Mouse (Mus musculus) heart, adult 2 months (tissue): ENCODE measurements around the gene Psmd9. TPM values are rescaled to one million over a fixed set of nuclear protein-coding genes. Genes with fewer than 3 reads are reported as not detected.
A peak's percentile ranks its signal among the peaks of the same experiment; 100 is the strongest.

Source experiments
- DNase-seq, 2 experiments: peaks; one replicate each; pipeline ENCODE4 v3.0.0; 2021
- H3K27ac ChIP-seq: fragments of 200-600 bp; 2 replicates; pipeline ENCODE4 v1.8.1; 2022
- H3K27me3 ChIP-seq: fragments of 200-500 bp; 2 replicates; pipeline ENCODE4 v1.6.1; 2012; ENCODE audit warnings: mild to moderate bottlenecking, low read length, inconsistent platforms, mixed read lengths; ENCODE audit not compliant: control insufficient read depth, insufficient read depth
- H3K36me3 ChIP-seq: fragments of 200-500 bp; 2 replicates; pipeline ENCODE4 v1.6.1; 2012; ENCODE audit warnings: low read length, inconsistent platforms; ENCODE audit not compliant: control insufficient read depth, insufficient read depth
- H3K4me1 ChIP-seq: fragments of 200-500 bp; 2 replicates; pipeline ENCODE4 v1.6.1; 2011; ENCODE audit warnings: low read length; ENCODE audit not compliant: control insufficient read depth, insufficient read depth
- H3K4me3 ChIP-seq: fragments of 200-600 bp; 2 replicates; pipeline ENCODE4 v1.8.1; 2022
- H3K79me2 ChIP-seq: fragments of 200-500 bp; replicated peaks from 2 replicates; pipeline ENCODE4 v1.6.1; 2012; ENCODE audit warnings: mild to moderate bottlenecking, inconsistent platforms, low read length, moderate library complexity, mixed read lengths; ENCODE audit not compliant: control insufficient read depth, insufficient read depth
- H3K9ac ChIP-seq: fragments of 200-500 bp; 2 replicates; pipeline ENCODE4 v1.6.1; 2012; ENCODE audit warnings: low read depth, mild to moderate bottlenecking, control low read depth, inconsistent platforms, low read length, mixed read lengths
- CTCF ChIP-seq: fragments of 200-600 bp; IDR thresholded peaks from 2 replicates; pipeline ENCODE4 v1.8.1; 2022; ENCODE audit warnings: antibody characterized with exemption, mild to moderate bottlenecking, moderate library complexity
- EP300 ChIP-seq: fragments of 200-500 bp; IDR thresholded peaks from 2 replicates; pipeline ENCODE4 v1.6.1; 2011; ENCODE audit warnings: low read depth, low read length, control low read depth; ENCODE audit not compliant: insufficient read depth
- POLR2A ChIP-seq: fragments of 200-500 bp; IDR thresholded peaks from 2 replicates; pipeline ENCODE4 v1.6.1; 2011; ENCODE audit warnings: mild to moderate bottlenecking, low read depth, low read length, control low read depth; ENCODE audit not compliant: insufficient read depth
- WGBS: fragments of 180-500 bp; shearing (Covaris S2); methylation state at CpG from one replicate; pipeline ENCODE4 v1.1.7; 2018; 5-methylcytosine and 5-hydroxymethylcytosine counted together
- intact Hi-C: fragments of 180-260 bp; cut with DNase I; formaldehyde crosslinking; loops from one replicate; pipeline ENCODE4 v1.15.1; 2025
- polyA plus RNA-seq: library from polyadenylated mRNA; depleted of rRNA; stranded (reverse); fragments of >200 nt; gene quantifications from 2 replicates; pipeline ENCODE4 v1.2.3, GENCODE M21; 2012
- total RNA-seq, 2 experiments: library from RNA; stranded (reverse); gene quantifications; 2 replicates each; pipeline ENCODE4 v1.2.3; 2021

Gene Psmd9
- total and polyA plus RNA-seq, 3 experiments = 13.3 to 16.4 (median 14.8) TPM

GRCm38 (mm10) chr5:123232180-123232579 lies 63.0 kb downstream of the Psmd9 start:
- Histone ChIP-seq H3K9ac (no peak overlapping the region), H3K4me3 (no peak overlapping the region), H3K79me2 (peaks cover 1% of the 10 kb centered on the region), H3K27ac (no peak overlapping the region), H3K27me3 (no peaks in the 10 kb centered on the region), H3K36me3 (no peaks in the 10 kb centered on the region), H3K4me1 (peaks cover 2% of the 10 kb centered on the region)
- no peak for DNase-seq
- intact Hi-C loops = no loop called here
- TF ChIP-seq EP300 (no peak), POLR2A (no peak), CTCF (no peak)
- 78% methylated on average over 2 of the region's 2 CpGs for WGBS

GRCm38 (mm10) chr5:123235731-123236130 lies 66.5 kb downstream of the Psmd9 start:
- H3K36me3 ChIP-seq = no peaks in the 10 kb centered on the region
- H3K79me2 ChIP-seq = no peaks in the 10 kb centered on the region; the same call in 1 of the 2 replicates
- 37% methylated on average over 2 of the region's 2 CpGs for WGBS
- H3K27ac ChIP-seq = no peak overlapping the region
- DNase-seq = no peak
- intact Hi-C loops = no loop called here
- TF ChIP-seq CTCF (peak; percentile 61), EP300 (no peak), POLR2A (no peak)
- H3K4me1 ChIP-seq = no peaks in the 10 kb centered on the region
- H3K4me3 ChIP-seq = no peak overlapping the region
- H3K27me3 ChIP-seq = no peaks in the 10 kb centered on the region
- no peak overlapping the region for H3K9ac ChIP-seq

- H3K4me3 ChIP-seq = no peak overlapping the region
- H3K27ac ChIP-seq = no peak overlapping the region
- DNase-seq = no peak
- no peak overlapping the region for H3K9ac ChIP-seq
- TF ChIP-seq CTCF (no peak), EP300 (no peak), POLR2A (no peak)
- intact Hi-C loops = no loop called here
- H3K27me3 ChIP-seq = no peaks in the 10 kb centered on the region
- no peaks in the 10 kb centered on the region for H3K36me3 ChIP-seq
- WGBS = 89% methylated on average over 9 of the region's 9 CpGs
- H3K4me1 ChIP-seq = no peaks in the 10 kb centered on the region
- no peaks in the 10 kb centered on the region for H3K79me2 ChIP-seq
These were observed 67.2 kb downstream of the Psmd9 start for GRCm38 (mm10) chr5:123236426-123236825.

GRCm38 (mm10) chr5:123239501-123239900 lies 70.3 kb downstream of the Psmd9 start:
- Histone ChIP-seq H3K4me3 (no peak overlapping the region), H3K27me3 (no peaks in the 10 kb centered on the region), H3K4me1 (no peaks in the 10 kb centered on the region), H3K79me2 (no peaks in the 10 kb centered on the region), H3K27ac (no peak overlapping the region), H3K36me3 (no peaks in the 10 kb centered on the region), H3K9ac (no peak overlapping the region)
- intact Hi-C loops = no loop called here
- TF ChIP-seq POLR2A (no peak), EP300 (no peak), CTCF (no peak)
- peak; percentile 61 to 66 for DNase-seq
- WGBS = 90% methylated on average over 11 of the region's 11 CpGs

GRCm38 (mm10) chr5:123245518-123245917 lies 76.3 kb downstream of the Psmd9 start:
- H3K27ac ChIP-seq = no peak overlapping the region
- no peak overlapping the region for H3K9ac ChIP-seq
- H3K27me3 ChIP-seq = no peaks in the 10 kb centered on the region
- peak in 1 of 2 experiments; percentile 39 for DNase-seq
- TF ChIP-seq CTCF = peak; percentile 75
- TF ChIP-seq POLR2A = no peak
- TF ChIP-seq EP300 = no peak
- no peaks in the 10 kb centered on the region for H3K79me2 ChIP-seq
- H3K36me3 ChIP-seq = no peaks in the 10 kb centered on the region
- intact Hi-C loops = no loop called here
- H3K4me1 ChIP-seq = no peaks in the 10 kb centered on the region
- no peak overlapping the region for H3K4me3 ChIP-seq
- 26% methylated on average over 4 of the region's 4 CpGs for WGBS

GRCm38 (mm10) chr5:123251390-123251789 lies 82.2 kb downstream of the Psmd9 start:
- TF ChIP-seq EP300 = no peak
- no peak for TF ChIP-seq POLR2A
- Histone ChIP-seq H3K4me3 (no peak overlapping the region), H3K79me2 (no peaks in the 10 kb centered on the region), H3K27ac (no peak overlapping the region), H3K9ac (no peak overlapping the region), H3K36me3 (no peaks in the 10 kb centered on the region), H3K4me1 (no peaks in the 10 kb centered on the region), H3K27me3 (no peaks in the 10 kb centered on the region)
- 63% methylated on average over 8 of the region's 8 CpGs for WGBS
- intact Hi-C loops = loop anchor here (5.0 kb wide), 2 partner anchors 116 to 186 kb away; no protein-coding TSS in a partner anchor
- no peak for DNase-seq
